Mouse (Mus musculus): Measurements from ENCODE around the gene Srsf6. TPM values are rescaled to one million over a fixed set of nuclear protein-coding genes. Genes with fewer than 3 reads are reported as not detected.

The Srsf6 gene
- polyA plus RNA-seq, 1 experiment from 2014 or later: 195 TPM

GRCm38 (mm10) chr2:162914040-162914439 lies 17.3 kb upstream of the Srsf6 start:
- no peak overlapping the region for H3K9ac ChIP-seq
- no peak overlapping the region for H3K4me3 ChIP-seq (replicated peaks)
- H3K27me3 ChIP-seq: no peaks in the 10 kb centered on the region; the same call in none of the 2 replicates
- no peaks in the 10 kb centered on the region for H3K4me1 ChIP-seq
- no peak for ATAC-seq (ENCODE audit: insufficient number of reproducible peaks, low FRiP score, low TSS enrichment, low read depth)
- WGBS: 72% methylated on average over 3 of the region's 3 CpGs
- no peaks in the 10 kb centered on the region for H3K9me3 ChIP-seq (replicated peaks)
- no peak overlapping the region for H3K27ac ChIP-seq (replicated peaks)
- no peak overlapping the region for H3K4me2 ChIP-seq (replicated peaks)
- H3K36me3 ChIP-seq: no peaks in the 10 kb centered on the region

GRCm38 (mm10) chr2:162914519-162914918 lies 16.8 kb upstream of the Srsf6 start:
- H3K4me1 ChIP-seq: no peaks in the 10 kb centered on the region
- H3K36me3 ChIP-seq: no peaks in the 10 kb centered on the region
- no peak overlapping the region for H3K4me3 ChIP-seq (replicated peaks)
- no peaks in the 10 kb centered on the region; the same call in none of the 2 replicates for H3K27me3 ChIP-seq
- ATAC-seq (ENCODE audit: insufficient number of reproducible peaks, low FRiP score, low TSS enrichment, low read depth): no peak
- H3K27ac ChIP-seq (replicated peaks): no peak overlapping the region
- H3K9ac ChIP-seq: no peak overlapping the region
- H3K9me3 ChIP-seq (replicated peaks): no peaks in the 10 kb centered on the region
- no peak overlapping the region for H3K4me2 ChIP-seq (replicated peaks)
- WGBS: 43% methylated on average over 2 of the region's 2 CpGs

- Histone ChIP-seq H3K9me3 (replicated peaks) (no peaks in the 10 kb centered on the region), H3K27ac (replicated peaks) (no peak overlapping the region), H3K36me3 (no peaks in the 10 kb centered on the region), H3K4me2 (replicated peaks) (no peak overlapping the region), H3K4me1 (0 out of 2 replicates have a peak, but pooled peaks cover 5% of the 10 kb centered on the region), H3K27me3 (peaks cover 3% of the 10 kb centered on the region), H3K4me3 (replicated peaks) (no peak overlapping the region), H3K9ac (no peak overlapping the region)
- WGBS: 53% methylated on average over 5 of the region's 5 CpGs
- no peak for ATAC-seq (ENCODE audit: insufficient number of reproducible peaks, low FRiP score, low TSS enrichment, low read depth)
Measured at GRCm38 (mm10) chr2:162919926-162920325, 11.4 kb upstream of the Srsf6 start.

- 0 out of 2 replicates have a peak, but pooled peaks cover 3% of the 10 kb centered on the region for H3K27me3 ChIP-seq
Measured at GRCm38 (mm10) chr2:162922183-162922582, 9.1 kb upstream of the Srsf6 start.

GRCm38 (mm10) chr2:162922834-162923233 lies 8.5 kb upstream of the Srsf6 start:
- 66% methylated on average over 5 of the region's 5 CpGs for WGBS
- no peaks in the 10 kb centered on the region for H3K36me3 ChIP-seq
- no peak overlapping the region for H3K9ac ChIP-seq
- no peak for ATAC-seq (ENCODE audit: insufficient number of reproducible peaks, low FRiP score, low TSS enrichment, low read depth)
- H3K27ac ChIP-seq (replicated peaks): no peak overlapping the region
- H3K9me3 ChIP-seq (replicated peaks): no peaks in the 10 kb centered on the region
- H3K4me3 ChIP-seq (replicated peaks): no peak overlapping the region
- H3K4me2 ChIP-seq (replicated peaks): no peak overlapping the region
- 0 out of 2 replicates have a peak, but pooled peaks cover 3% of the 10 kb centered on the region for H3K27me3 ChIP-seq
- 0 out of 2 replicates have a peak, but pooled peaks cover 5% of the 10 kb centered on the region for H3K4me1 ChIP-seq

More at GRCm38 (mm10) chr2:162922183-162922582, 9.1 kb upstream of the Srsf6 start:
- ATAC-seq (ENCODE audit: insufficient number of reproducible peaks, low FRiP score, low TSS enrichment, low read depth): no peak
- no peak overlapping the region for H3K4me2 ChIP-seq (replicated peaks)
- H3K4me3 ChIP-seq (replicated peaks): no peak overlapping the region
- H3K27ac ChIP-seq (replicated peaks): no peak overlapping the region
- WGBS: 12% methylated on average over 6 of the region's 6 CpGs
- H3K4me1 ChIP-seq: 0 out of 2 replicates have a peak, but pooled peaks cover 5% of the 10 kb centered on the region
- H3K9me3 ChIP-seq (replicated peaks): no peaks in the 10 kb centered on the region
- H3K36me3 ChIP-seq: no peaks in the 10 kb centered on the region
- no peak overlapping the region for H3K9ac ChIP-seq

GRCm38 (mm10) chr2:162924126-162924525 lies 7.2 kb upstream of the Srsf6 start:
- H3K4me1 ChIP-seq: 0 out of 2 replicates have a peak, but pooled peaks cover 5% of the 10 kb centered on the region
- H3K27me3 ChIP-seq: 0 out of 2 replicates have a peak, but pooled peaks cover 3% of the 10 kb centered on the region
- WGBS: 65% methylated on average over 5 of the region's 5 CpGs
- no peak overlapping the region for H3K4me3 ChIP-seq (replicated peaks)
- no peak for ATAC-seq (ENCODE audit: insufficient number of reproducible peaks, low FRiP score, low TSS enrichment, low read depth)
- no peak overlapping the region for H3K27ac ChIP-seq (replicated peaks)
- no peaks in the 10 kb centered on the region for H3K9me3 ChIP-seq (replicated peaks)
- H3K9ac ChIP-seq: no peak overlapping the region
- H3K4me2 ChIP-seq (replicated peaks): no peak overlapping the region
- no peaks in the 10 kb centered on the region for H3K36me3 ChIP-seq

GRCm38 (mm10) chr2:162927918-162928585 lies 3.3 kb upstream of the Srsf6 start:
- Histone ChIP-seq H3K27ac (replicated peaks) (no peak overlapping the region), H3K9me3 (replicated peaks) (no peaks in the 10 kb centered on the region), H3K27me3 (no peaks in the 10 kb centered on the region), H3K4me1 (peaks cover 6% of the 10 kb centered on the region; the same call in 1 of the 2 replicates), H3K9ac (no peak overlapping the region), H3K4me3 (replicated peaks) (no peak overlapping the region), H3K36me3 (no peaks in the 10 kb centered on the region), H3K4me2 (replicated peaks) (no peak overlapping the region)
- WGBS: 56% methylated on average over 3 of the region's 3 CpGs
- no peak for ATAC-seq (ENCODE audit: insufficient number of reproducible peaks, low FRiP score, low TSS enrichment, low read depth)

- 83% methylated on average over 3 of the region's 3 CpGs for WGBS
- Histone ChIP-seq H3K27ac (replicated peaks) (no peak overlapping the region), H3K36me3 (peaks cover 16% of the 10 kb centered on the region), H3K9me3 (replicated peaks) (no peaks in the 10 kb centered on the region), H3K4me2 (replicated peaks) (no peak overlapping the region), H3K27me3 (no peaks in the 10 kb centered on the region), H3K4me3 (replicated peaks) (no peak overlapping the region), H3K9ac (no peak overlapping the region), H3K4me1 (peaks cover 10% of the 10 kb centered on the region; the same call in 1 of the 2 replicates)
- no peak for ATAC-seq (ENCODE audit: insufficient number of reproducible peaks, low FRiP score, low TSS enrichment, low read depth)
Measured at GRCm38 (mm10) chr2:162929704-162930103, 1.6 kb upstream of the Srsf6 start.

- peak overlapping the region; percentile 98 for H3K27ac ChIP-seq (replicated peaks)
- peak overlapping the region; percentile 100 for H3K9ac ChIP-seq
- ATAC-seq (ENCODE audit: insufficient number of reproducible peaks, low FRiP score, low TSS enrichment, low read depth): no peak; the same call in 1 of the 2 replicates
- WGBS: 1% methylated on average over 18 of the region's 18 CpGs
- peaks cover 10% of the 10 kb centered on the region; the same call in 1 of the 2 replicates for H3K4me1 ChIP-seq
- H3K4me3 ChIP-seq (replicated peaks): peak overlapping the region; percentile 98
- H3K36me3 ChIP-seq: peaks cover 21% of the 10 kb centered on the region
- H3K9me3 ChIP-seq (replicated peaks): no peaks in the 10 kb centered on the region
- peak overlapping the region; percentile 74 for H3K4me2 ChIP-seq (replicated peaks)
- no peaks in the 10 kb centered on the region for H3K27me3 ChIP-seq
Measured at GRCm38 (mm10) chr2:162930516-162931122, 709 bp upstream of the Srsf6 start.

GRCm38 (mm10) chr2:162931674-162932650 lies 634 bp downstream of the Srsf6 start:
- Histone ChIP-seq H3K4me2 (replicated peaks) (peak overlapping the region; percentile 74), H3K36me3 (peaks cover 33% of the 10 kb centered on the region), H3K4me3 (replicated peaks) (peak overlapping the region; percentile 98), H3K9ac (peak overlapping the region; percentile 100), H3K4me1 (peaks cover 10% of the 10 kb centered on the region; the same call in 1 of the 2 replicates), H3K27me3 (no peaks in the 10 kb centered on the region), H3K27ac (replicated peaks) (peak overlapping the region; percentile 98), H3K9me3 (replicated peaks) (no peaks in the 10 kb centered on the region)
- WGBS: under 1% methylated on average over 71 of the region's 103 CpGs
- peak; percentile 55 for ATAC-seq (ENCODE audit: insufficient number of reproducible peaks, low FRiP score, low TSS enrichment, low read depth)
